Mouse (Mus musculus): Measurements from ENCODE around the gene Epn3. TPM values are rescaled to one million over a fixed set of nuclear protein-coding genes. Genes with fewer than 3 reads are reported as not detected.

Epn3 gene
- total RNA-seq, 2 experiments from 2014 or later: 3.9 to 5.7 TPM

DNA sequence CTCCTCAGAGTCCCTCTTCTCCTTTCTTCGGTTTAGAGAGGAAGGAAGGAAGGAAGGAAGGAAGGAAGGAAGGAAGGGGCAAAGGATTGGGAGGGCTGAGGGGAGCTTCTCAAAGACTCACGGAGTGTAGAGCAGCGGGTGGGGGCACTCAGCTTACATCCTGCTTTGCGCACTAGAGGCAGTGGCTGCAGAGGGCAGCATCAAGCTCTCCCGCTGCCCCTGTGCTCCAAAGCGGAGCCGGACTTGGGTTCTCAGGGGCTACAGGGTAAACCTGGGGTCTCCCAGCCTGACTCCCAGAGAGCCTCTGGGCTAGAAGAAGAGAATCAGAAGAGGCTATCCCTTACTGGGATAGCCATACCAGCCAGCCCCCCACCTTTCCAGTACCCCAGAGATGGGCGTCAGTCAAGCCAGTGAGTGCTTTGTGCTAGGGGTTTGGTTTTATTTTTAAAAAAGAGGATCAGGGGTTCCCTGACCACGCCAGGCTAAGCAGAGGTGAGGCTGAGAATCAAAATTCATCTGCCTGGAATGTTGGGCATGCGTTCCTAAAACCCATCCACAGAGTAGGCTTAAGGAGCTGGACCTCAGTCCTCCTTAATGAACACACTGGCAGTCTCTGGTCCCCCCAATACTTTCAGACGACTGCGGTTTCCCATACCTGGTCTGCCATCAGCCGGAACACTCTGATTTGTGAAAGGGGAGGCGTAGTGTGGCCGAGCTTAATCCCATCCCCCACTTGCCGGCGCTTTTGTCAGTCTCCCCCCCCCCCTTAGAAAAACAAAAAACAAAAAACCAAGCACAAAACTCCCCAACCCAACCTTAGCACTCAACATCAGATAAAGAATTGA is 27.8 kb downstream of the Epn3 start:
- DNase-seq (ENCODE audit: low spot score in 2 of 2): no peak

DNA sequence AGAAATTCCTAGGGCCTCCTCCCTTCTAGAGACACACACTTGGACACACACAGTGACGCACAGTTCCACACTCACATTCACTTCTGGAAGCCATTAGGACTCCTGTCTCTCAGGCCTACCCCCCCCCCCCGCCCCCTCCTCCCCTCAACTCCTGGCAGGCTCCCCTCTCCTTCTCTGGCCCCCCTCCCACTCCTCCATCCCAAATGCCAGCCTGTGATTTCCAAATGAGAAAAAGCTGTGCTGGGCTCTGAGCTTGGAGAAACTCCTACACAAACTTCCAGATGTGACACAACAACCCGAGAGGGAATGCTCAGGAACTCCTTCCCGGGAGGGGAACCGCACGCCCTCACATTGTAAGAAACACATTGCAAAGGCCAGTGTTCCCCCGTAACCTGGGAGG is 29.4 kb downstream of the Epn3 start:
- DNase-seq (ENCODE audit: low spot score in 2 of 2): no peak

DNA sequence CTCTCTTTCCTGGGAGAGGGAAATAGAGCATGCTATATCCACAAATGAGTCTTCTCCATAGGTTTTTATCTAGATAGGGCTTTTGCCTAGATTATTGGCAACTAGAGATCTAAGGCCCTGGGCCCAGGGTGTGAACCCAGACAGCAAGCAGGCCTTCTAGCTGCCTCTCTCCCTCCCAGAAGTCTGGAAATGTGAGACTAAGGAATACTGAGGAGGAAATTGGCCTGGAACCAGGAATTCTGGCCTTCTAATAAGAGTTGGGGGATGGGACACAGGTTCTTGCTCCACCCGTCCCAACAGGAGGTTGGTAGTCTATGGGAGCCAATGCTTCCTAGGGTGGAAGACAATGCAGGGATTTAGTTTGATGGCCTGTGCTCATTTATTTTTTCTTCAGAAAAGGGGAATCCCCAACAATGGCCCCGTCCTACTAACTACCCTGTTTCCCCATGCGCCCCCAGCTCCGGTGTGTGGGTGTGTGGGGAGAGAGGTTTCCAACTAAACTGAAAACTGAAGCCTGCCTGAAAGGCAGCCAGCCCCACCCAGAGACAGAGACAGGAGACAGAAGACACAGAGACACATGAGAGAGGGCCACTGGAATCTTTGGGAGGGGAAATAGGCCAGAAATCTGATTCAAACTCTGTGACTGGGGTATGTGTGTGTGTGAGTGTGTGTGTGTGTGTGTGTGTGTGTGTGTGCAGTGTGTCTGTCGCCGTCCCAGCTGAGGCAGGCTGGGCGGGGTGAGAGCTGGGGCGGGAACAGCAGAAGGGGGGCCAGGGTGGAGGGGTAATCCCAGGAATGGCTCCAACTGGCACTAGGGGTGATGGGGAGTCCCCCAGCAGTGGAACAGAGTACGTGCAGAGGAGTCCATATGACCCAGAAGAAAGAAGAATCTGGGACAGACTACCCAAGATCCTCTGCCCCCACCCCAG is 30.4 kb downstream of the Epn3 start:
- no peak for DNase-seq (ENCODE audit: low spot score in 2 of 2)

DNA sequence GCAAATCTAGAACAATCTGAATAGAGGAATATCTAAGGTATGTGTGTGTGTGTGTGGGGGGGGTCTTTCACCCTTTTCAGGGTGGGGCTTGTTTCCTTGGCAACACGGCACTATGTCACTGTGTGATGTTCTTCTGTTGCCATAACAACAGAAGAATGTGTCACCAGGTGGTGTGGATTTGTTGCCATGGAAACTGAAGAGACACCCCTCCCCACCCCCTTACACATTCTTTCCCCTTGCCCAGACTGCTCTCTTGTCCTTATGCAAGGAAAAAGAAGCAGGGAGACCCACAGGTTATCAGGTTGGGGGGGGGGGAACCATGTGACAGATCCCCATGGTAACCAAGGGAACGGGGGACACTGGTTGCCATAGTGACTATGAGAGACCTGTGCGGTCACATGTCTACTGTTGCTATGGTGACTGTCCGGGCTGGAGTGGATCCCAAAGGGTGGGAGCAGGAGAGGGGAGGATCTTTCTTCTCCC is 31.2 kb downstream of the Epn3 start:
- DNase-seq (ENCODE audit: low spot score in 2 of 2): peak; percentile 75 to 83

DNA sequence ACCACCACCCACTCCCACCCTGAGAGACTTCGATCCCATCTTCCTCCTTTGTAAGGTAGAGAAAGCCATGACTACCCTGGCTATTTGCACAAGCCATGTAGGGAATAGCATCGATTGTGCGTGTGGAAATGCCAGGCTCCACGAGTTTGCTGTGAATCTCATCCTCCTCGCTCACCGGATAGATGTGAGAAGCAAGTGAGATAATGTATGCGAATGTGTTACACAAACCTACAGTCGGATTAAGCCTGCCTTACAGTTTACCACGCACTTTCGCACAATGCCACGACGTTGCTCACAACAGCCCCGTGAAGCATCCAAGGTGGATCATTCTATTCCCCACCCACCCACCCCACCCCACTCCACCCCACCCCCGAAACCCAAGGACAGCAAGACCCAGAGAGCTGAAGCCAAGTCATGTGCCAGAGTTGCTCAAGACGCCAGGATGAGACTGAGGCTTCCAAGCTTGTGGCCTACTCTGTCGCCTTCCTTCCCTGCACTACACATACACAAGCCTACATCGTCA is 33.4 kb downstream of the Epn3 start:
- no peak for DNase-seq (ENCODE audit: low spot score in 2 of 2)

DNA sequence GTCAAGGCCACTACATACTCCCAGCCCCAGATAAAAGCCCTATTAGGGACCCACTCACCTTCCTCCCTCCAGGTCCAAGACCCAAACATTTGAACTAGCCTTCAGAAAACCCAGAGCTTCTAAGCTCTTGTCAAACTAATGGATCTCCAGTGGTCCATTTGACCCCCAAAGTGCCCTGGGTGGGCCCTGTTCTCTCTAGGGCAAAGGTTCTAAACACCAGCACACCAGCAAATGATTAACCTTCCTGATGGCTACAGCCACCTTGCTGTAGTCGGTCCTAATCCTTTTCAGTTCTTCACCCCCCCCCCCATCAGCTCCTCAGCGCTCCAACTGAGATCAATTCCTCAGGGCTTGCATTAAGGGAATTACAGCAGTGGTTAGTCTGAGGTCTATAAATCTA is 35.6 kb downstream of the Epn3 start:
- no peak for DNase-seq (ENCODE audit: low spot score in 2 of 2)

DNA sequence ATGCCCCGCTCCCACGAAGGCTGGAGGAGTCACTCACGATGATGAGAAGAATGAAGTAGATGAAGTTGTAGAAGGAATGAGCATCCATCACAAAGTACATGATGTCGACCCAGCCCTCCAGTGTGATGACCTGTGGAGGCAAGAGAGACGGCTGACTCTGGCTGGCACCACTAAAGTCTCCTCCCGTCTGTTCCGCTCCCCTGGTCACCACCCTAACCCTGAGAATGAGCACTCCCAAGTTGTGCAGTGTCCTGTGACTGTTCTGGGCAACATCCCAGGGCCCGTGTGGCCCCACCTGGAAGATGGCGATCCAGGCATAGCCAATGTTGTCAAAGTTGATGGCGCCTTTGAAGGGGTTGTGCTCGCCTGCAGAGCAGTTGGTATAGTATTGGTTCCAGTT is 37.9 kb downstream of the Epn3 start:
- no peak for DNase-seq (ENCODE audit: low spot score in 2 of 2)

DNA sequence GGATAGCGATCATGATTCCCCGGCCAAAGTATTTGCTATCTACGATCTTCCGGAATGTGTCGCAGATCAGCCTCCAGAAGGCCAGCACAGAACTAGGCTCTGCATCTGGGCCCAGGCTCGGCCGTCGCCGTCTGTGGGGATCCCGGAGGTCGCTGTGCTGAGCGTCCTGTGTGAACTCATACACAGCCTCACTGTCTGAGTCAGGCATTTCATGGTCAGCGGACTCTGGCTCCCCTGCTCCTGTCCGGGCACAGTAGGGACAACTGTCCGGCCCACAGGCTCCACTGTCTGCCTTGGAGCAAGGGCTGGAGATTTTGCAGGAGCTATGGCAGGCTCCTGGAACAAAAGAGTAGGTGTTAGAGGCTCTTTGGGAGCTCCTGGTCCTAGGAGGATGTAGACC is 42.8 kb downstream of the Epn3 start:
- DNase-seq (ENCODE audit: low spot score in 2 of 2): no peak

DNA sequence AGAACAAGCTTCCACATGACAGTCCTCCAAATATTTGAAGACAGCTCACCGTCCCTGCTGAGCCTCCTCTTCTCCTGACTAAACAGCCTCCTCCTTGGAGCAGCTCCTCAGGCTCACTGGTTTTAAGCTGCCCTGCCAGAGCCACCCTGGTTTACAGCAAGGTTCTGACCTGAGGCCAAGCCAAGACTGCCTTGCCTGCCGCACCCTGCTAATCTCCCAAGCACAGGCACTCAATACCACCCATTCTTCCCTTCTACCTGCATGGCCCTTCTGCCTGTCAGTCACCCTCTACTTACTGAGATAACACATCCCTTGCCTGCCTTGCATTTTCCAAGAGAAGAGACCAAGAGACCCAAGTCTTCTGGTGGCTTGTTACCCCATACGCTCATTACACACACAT is 43.4 kb downstream of the Epn3 start:
- DNase-seq (ENCODE audit: low spot score in 2 of 2): no peak

DNA sequence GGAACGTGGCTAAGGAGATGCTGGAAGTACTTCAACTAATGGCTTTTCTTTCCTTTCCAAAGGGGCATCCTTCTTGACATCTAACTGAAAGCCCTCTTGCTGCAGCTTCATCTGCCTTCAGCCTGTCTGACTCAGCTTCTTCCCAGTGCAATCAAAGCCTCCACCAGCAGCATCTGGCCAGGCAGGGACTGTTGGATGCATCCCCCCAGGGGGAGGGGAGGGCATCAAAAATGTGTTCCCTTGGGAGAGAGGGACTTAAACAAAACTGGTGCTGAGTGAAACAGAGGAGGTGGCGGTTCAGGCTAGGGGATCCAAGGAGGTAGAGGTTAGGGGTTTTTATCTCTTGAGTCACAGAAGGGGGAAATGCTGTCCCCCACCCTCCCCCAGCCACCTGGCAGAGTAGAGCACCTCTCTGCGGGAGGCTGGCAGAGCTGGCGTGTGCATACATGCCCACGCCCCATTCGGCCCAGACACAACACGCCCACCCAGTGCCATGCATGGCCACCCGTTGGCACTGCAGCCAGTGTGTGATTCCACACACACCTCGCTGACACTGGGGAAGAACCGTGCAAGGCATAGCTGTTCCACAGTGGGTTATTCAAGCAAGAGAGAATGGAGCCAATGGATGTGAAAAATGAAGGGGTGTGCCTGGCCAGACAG is 44.5 kb downstream of the Epn3 start:
- DNase-seq (ENCODE audit: low spot score in 2 of 2): no peak

DNA sequence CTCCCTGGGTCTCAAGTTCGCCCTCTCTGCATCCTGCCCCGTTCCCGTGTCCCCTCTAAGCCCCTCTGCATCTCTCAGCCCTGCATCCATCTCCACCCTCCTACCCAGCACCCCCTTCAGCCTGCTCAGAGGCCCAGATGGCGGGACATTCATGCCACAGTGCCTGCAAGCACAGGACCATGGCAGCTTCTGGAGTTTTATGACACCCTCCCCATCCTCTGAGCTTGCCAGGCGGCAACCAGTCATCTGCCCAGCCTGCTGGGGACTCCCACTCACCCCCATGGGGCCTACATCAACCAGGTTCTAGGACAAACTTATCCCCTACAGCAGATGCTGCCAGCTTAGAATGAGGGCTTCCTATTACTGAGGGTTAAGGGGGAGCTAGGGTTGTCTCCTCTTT is 45.0 kb downstream of the Epn3 start:
- peak in 1 of 2 experiments; percentile 62 for DNase-seq (ENCODE audit: low spot score in 2 of 2)

DNA sequence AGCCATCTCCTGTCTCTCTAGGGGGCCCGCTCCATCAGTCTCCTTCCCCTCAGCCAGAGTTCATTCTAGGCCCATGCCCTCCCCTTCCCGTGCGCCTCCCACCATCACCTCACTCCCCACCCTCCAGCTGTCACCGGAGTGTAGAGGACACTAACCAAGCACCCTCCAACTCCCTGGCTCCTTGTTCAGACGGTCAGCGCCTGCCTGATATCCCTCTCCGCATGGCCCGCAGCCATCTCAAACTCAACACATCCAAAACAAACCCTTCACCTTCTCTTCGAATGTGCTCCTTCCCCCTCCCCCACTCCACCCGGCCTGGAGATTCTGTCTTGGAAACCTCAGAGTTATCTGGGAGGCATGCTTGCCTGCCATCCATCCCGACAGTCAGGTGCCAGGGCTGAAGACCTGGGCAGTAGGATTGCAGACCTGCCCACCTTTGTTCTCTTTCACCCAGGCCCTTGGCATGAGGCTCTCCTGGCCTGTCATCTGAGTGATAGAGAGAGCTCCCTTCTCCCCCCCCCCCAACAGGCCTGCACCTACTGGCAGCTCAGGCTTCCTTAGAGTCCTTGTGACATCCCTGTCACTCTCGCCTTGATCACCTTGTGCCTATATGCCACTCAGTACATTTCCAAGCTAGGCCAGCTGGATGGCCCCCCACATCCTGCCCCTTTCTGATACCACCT is 48.5 kb downstream of the Epn3 start:
- no peak for DNase-seq (ENCODE audit: low spot score in 2 of 2)

DNA sequence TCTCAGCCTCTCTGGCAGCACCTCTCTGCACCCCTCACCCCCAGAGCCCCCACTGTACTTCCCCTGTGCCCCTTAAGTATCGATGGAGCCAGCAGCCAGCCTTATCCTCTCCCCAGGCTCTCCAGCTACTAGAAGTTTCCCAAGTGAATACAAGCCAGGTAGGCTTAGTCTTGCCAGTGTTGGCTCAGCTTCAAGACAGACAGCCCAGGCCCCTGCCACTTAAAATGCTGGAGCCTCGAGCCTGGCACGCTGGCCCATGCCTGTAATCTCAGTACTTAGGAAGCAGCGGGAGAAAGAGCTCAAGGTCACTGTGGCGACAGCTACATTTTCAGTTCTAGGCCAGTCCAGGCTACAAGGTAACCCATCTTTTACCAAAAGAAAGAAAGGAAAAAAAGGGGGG is 49.9 kb downstream of the Epn3 start:
- no peak for DNase-seq (ENCODE audit: low spot score in 2 of 2)

DNA sequence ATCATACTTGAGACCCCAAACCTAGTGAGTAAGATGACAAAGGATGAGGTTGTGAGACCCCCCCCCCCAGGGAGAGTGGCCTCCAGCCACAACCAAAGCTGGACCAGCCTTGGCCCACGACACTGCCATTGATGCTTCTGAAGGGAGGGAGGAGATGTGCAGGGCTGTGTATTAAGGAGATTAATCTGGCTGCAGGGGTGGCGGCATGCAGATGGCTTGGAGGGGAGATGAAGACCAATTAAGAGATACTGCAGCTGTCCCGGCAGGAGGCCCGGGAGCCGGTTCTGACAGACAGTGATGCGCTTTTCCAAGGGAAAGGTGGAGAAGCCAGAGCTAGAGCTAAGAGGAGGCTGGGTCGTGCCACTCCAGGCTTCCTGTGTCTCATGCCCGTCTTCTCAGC is 50.5 kb downstream of the Epn3 start:
- DNase-seq (ENCODE audit: low spot score in 2 of 2): no peak

DNA sequence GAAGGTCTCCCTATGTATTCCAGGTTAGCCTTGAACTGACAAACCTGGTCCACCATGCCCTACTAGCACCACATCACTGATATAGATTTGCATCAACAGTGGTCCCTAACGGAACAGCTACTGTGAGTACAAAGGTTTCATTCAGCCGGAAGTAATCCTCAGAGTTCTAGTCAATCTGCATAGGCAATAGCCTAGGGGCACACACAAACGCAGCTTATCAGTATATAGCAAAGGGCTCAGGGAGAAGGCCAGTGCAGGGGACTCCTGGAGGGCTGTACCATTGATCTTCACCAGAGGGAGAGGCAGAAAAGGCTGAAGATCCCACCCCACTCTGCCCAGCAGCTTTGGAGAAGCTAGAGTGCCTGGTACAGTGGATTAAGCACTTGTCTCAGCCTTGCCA is 52.8 kb downstream of the Epn3 start:
- no peak for DNase-seq (ENCODE audit: low spot score in 2 of 2)

DNA sequence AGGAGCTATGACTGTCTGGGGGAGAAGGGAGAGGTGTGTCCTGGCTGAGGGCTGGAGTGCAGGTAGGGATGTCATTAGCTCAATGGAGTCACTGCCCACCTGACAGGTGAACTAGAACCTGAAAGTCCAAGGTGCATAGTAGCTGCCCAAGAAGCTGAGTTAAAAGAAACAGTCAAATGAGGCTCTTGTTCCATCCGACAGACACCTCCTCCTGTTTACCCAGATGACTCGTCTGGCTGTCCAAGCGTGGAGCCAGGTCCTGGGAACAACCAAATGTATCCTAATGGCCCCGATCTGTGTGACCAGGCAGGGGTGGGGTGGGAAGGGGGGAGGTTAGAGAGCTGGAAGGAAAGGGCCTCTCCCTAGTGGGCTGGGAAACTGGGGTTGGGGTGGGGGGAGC is 54.5 kb downstream of the Epn3 start:
- no peak for DNase-seq (ENCODE audit: low spot score in 2 of 2)

DNA sequence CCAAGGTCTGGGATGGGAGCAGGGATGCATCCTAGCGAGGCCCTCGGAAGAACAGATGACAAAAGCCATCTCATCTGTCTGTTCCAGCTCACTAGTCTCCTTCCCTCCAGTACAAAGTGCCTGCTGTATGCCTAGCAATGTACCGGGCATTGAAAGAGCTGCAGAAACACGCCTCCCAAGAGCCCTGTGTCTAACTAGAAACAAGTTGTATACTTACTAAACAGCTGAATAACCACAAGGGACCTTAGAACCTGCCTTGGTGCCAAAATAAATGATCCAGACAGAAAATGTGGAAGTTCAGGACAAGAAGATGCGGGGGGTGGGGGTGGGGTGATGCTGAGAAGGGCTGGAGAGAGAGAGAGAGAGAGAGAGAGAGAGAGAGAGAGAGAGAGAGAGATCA is 54.9 kb downstream of the Epn3 start:
- no peak for DNase-seq (ENCODE audit: low spot score in 2 of 2)

DNA sequence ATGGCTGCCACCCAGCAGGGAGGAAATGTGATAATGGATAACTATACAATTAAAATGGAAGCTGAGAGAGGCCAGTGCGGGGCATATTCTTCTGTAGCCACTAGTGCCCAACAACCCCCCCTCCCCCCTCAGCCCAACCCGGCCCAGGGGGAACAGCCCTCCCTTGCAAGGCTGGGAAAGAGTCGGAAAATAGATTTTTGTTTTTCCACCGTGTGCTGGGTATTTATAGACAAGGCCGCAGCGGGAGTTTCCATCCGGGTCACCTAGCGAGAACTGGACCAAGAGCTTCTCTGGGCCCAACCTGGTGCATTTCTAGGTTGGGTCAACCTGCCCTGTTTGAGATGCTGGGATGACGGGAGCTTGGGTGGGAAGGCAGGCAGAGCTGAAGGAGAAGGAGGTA is 58.0 kb downstream of the Epn3 start:
- DNase-seq (ENCODE audit: low spot score in 2 of 2): no peak

DNA sequence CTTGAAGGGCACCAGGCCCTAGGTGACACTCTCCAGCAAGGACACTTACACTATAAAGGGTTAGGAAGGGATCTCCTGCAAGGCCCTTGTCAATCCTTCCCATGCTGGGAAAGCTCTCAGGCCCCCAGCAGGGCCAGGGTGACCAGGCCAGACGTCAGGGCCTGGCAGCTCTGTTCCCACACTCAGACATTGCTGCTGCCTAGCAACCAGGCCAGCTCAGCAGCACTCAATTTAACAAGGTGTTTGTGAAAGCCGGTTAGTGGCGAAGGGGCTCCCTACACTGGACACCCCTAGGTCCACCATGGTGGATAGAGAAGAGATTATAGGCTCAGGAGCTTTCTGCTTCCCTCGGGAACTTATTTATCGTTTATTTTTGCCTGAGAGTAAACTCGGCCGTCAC is 58.7 kb downstream of the Epn3 start:
- DNase-seq (ENCODE audit: low spot score in 2 of 2): no peak

DNA sequence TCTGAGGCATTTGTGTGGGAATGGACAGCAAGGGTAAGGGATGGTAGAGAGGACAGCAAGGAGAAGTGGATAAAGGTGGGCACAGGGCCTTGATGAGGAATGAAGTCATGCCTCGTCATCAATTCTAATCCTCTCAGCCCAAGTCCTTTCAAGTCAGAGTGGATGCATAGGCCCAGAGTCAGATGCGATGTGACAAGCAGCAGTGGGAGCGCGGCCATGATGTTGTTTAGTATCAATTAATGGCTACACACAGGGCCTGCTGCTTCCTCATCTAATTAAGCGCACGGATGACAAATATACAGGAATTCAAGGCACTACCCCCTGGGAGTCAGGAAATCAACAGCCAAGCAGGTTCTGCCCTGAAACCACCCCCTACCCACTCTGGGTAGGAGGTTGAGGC is 59.4 kb downstream of the Epn3 start:
- DNase-seq (ENCODE audit: low spot score in 2 of 2): no peak

Data from layer of hippocampus, postnatal 14 days (tissue).